Mouse (Mus musculus): ENCODE data around the gene Fbln7. TPM values are rescaled to one million over a fixed set of nuclear protein-coding genes. Genes with fewer than 3 reads are reported as not detected.

Fbln7 gene
- total RNA-seq, 2 experiments from 2014 or later, result 4.9 to 5.2 TPM

Small RNAs within 50 kb of the gene (microRNA-seq; reads per million reads assigned to microRNA genes)
- gene Gm22859 (ENCODE audit: borderline number of aligned reads in 2 of 2), result 0 reads per million in 2 experiments

Other genes with a start within 250 kb of the Fbln7 start
- 10 to 100 TPM; 53.2 to 69.8 TPM for gene Anapc1, start 175.6 kb upstream of the Fbln7 start, total RNA-seq (2021)
- gene Mertk, start 164.0 kb upstream of the Fbln7 start, total RNA-seq (2021), result 10 to 100 TPM; 12.8 to 17.5 TPM
- 10 to 100 TPM; 24.6 to 37.8 TPM for gene Tmem87b, start 44.9 kb upstream of the Fbln7 start, total RNA-seq (2021)
- gene Zc3h8, start 81.1 kb downstream of the Fbln7 start, total RNA-seq (2021), result 1 to 10 TPM; 3.4 to 4.7 TPM
- gene Zc3h6, start 104.4 kb downstream of the Fbln7 start, total RNA-seq (2021), result 1 to 10 TPM; 2.8 to 3.1 TPM
- gene Gm10762, start 104.7 kb downstream of the Fbln7 start, total RNA-seq (2021), result 1 to 10 TPM; 5.7 to 8.8 TPM
- under 1 TPM; 0.07 to 0.10 TPM for gene Vinac1, start 185.2 kb downstream of the Fbln7 start, total RNA-seq (2021)
- gene Ttl, start 203.0 kb downstream of the Fbln7 start, total RNA-seq (2021), result 10 to 100 TPM; 10.1 to 13.4 TPM
- 10 to 100 TPM; 18.3 to 19.0 TPM for gene Polr1b, start 238.0 kb downstream of the Fbln7 start, total RNA-seq (2021)